Mouse (Mus musculus) limb, embryonic 10.5 days (tissue): ENCODE results near the gene Gipc3. TPM values are rescaled to one million over a fixed set of nuclear protein-coding genes. Genes with fewer than 3 reads are reported as not detected.

Source experiments
- DNase-seq: peaks from one replicate; pipeline ENCODE4 v3.0.0-alpha.2; 2017; ENCODE audit warnings: low spot score
- H3K27ac ChIP-seq: fragments of 300-500 bp; sonication (generic); 2 replicates; pipeline ENCODE4 v1.5.1; 2016; ENCODE audit warnings: mild to moderate bottlenecking
- H3K27me3 ChIP-seq: fragments of 300-500 bp; sonication (generic); 2 replicates; pipeline ENCODE4 v1.6.1; 2016; ENCODE audit warnings: low read depth, mild to moderate bottlenecking; ENCODE audit not compliant: poor library complexity, severe bottlenecking
- H3K36me3 ChIP-seq: fragments of 300-500 bp; sonication (generic); 2 replicates; pipeline ENCODE4 v1.6.1; 2016; ENCODE audit warnings: mild to moderate bottlenecking, moderate library complexity
- H3K4me1 ChIP-seq: fragments of 300-500 bp; sonication (generic); 2 replicates; pipeline ENCODE4 v1.6.1; 2016
- H3K4me3 ChIP-seq: fragments of 300-500 bp; sonication (generic); 2 replicates; pipeline ENCODE4 v1.5.1; 2016; ENCODE audit warnings: mild to moderate bottlenecking, moderate library complexity
- H3K9me3 ChIP-seq: fragments of 300-500 bp; sonication (generic); replicated peaks from 2 replicates; pipeline ENCODE4 v1.6.1; 2016; ENCODE audit warnings: mild to moderate bottlenecking
- WGBS: fragments of 180-500 bp; shearing (Covaris S2); methylation state at CpG from one replicate; pipeline ENCODE4 v1.1.7; 2016; 5-methylcytosine and 5-hydroxymethylcytosine counted together
- polyA plus RNA-seq: library from polyadenylated mRNA; unstranded; fragments of >200 nt; fragmentation: Nextera tagmentation; extraction: Ambion mirVana; gene quantifications from 2 replicates; pipeline ENCODE4 v1.2.1, GENCODE M21; 2016

Gipc3 gene
- polyA plus RNA-seq, 1 experiment from 2014 or later = 0.09 TPM

DNA sequence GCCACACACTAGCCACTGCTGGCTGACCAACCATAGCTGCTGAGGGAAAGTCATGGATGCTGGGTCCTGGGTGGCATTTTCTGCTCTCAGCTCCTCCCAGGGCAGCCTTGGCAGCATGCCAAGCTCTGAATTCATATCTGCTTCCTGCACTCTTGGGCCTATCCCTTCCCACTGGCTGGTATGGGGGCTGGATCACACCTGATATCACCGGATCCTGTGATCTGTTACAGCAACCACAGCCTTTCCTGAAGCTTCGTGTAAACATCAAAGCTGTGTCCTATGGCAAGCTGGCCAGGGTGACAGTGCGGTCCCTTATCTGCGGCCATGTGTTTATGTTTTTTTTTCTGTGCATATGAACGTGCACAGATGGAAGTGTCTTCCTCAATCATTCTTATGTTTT lies 39.0 kb upstream of the Gipc3 start:
- DNase-seq = no peak

DNA sequence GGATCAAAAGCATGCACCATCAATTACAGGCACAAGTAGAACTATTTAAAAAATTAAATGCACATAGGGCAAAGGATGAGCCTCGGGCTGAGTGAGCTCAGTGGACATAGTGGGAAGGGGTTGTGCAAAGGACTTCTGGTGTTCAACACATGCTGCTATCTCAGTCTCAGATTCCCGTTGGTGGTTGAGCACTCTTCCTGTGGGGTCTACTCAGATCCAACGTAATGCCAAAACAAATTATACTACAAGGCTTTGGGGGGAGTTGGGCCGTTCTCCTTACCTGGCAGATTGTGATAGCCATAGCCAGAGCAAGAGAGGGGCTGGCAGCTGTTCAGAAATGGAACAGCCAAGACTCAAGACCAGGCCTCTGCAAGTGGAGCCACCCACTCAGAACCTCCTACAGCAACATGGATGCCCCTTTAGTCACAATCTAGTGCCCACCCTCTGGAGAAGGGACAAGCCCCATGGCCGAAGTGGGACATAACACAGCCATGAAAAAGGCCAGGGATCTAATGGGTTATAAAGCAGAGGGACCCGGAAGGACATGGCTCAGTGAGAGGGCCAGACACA lies 36.8 kb upstream of the Gipc3 start:
- H3K36me3 ChIP-seq = peaks cover 21% of the 10 kb centered on the region
- no peaks in the 10 kb centered on the region for H3K9me3 ChIP-seq
- H3K4me1 ChIP-seq = peaks cover 27% of the 10 kb centered on the region
- H3K4me3 ChIP-seq = peak overlapping the region; percentile 83; the same call in 1 of the 2 replicates
- peak overlapping the region; percentile 16; the same call in 1 of the 2 replicates for H3K27ac ChIP-seq
- H3K27me3 ChIP-seq = no peaks in the 10 kb centered on the region
- DNase-seq = no peak
- WGBS = 93% methylated on average over 6 of the region's 6 CpGs

More for the DNA sequence above, 39.0 kb upstream of the Gipc3 start:
- Histone ChIP-seq H3K9me3 (no peaks in the 10 kb centered on the region), H3K4me1 (peaks cover 28% of the 10 kb centered on the region), H3K27ac (no peak overlapping the region), H3K4me3 (no peak overlapping the region), H3K27me3 (no peaks in the 10 kb centered on the region), H3K36me3 (peaks cover 14% of the 10 kb centered on the region)
- WGBS = 85% methylated on average over 5 of the region's 5 CpGs

DNA sequence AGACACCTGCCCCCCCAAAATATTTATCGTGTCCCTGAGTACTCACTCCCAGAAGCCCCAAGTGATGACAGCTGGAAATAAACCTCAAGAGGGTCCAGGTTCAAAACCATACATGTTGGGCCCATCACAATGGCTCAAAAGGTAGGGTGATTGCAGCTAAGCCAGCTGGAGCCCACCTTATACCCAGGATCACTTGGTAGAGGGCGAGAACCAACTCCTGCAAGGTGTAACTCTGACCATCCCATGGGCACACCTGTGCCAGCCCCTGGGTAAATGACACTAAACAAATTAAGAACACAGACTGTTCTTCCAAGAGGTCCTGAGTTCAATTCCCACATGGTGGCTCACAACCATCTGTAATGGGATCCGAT lies 36.1 kb upstream of the Gipc3 start:
- no peak for DNase-seq
- Histone ChIP-seq H3K27me3 (no peaks in the 10 kb centered on the region), H3K27ac (peak overlapping the region; percentile 96), H3K4me3 (peak overlapping the region; percentile 83), H3K4me1 (peaks cover 24% of the 10 kb centered on the region), H3K9me3 (no peaks in the 10 kb centered on the region), H3K36me3 (peaks cover 27% of the 10 kb centered on the region)
- 63% methylated on average over 3 of the region's 3 CpGs for WGBS

DNA sequence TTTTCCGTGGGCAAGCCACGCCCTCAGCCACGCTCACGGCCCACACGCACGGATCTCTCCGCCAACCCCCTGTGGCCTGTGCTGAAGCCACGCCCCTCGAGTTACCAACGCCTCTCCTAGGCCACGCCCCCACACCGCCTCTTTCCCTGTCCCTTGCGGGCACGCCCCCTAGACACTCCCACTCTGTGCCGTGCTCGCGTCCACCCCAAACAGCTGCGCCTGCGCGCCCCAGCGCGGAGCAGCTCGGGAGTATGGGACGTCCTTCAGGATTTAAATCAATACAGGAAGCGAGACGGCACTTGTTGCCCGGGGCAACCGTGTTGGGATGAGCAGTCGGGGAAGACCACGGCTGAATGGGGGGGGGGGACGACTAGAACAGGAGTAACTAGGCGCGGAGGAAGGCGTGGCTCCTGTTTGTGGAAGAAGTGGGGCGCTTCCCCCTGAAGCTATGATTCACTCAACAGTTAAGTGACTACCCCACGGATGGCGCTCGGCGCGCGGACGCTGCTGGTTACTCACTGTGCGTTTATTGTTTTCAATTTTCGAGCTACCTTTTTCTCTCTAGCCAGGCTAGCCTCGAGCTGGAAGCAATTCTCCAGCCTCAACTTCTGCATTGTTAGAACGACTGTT lies 35.6 kb upstream of the Gipc3 start:
- Histone ChIP-seq H3K9me3 (no peaks in the 10 kb centered on the region), H3K27ac (peak overlapping the region; percentile 96), H3K4me3 (peak overlapping the region; percentile 83), H3K27me3 (no peaks in the 10 kb centered on the region), H3K36me3 (peaks cover 32% of the 10 kb centered on the region), H3K4me1 (peaks cover 24% of the 10 kb centered on the region)
- under 1% methylated on average over 46 of the region's 46 CpGs for WGBS
- peak; percentile 100 for DNase-seq

DNA sequence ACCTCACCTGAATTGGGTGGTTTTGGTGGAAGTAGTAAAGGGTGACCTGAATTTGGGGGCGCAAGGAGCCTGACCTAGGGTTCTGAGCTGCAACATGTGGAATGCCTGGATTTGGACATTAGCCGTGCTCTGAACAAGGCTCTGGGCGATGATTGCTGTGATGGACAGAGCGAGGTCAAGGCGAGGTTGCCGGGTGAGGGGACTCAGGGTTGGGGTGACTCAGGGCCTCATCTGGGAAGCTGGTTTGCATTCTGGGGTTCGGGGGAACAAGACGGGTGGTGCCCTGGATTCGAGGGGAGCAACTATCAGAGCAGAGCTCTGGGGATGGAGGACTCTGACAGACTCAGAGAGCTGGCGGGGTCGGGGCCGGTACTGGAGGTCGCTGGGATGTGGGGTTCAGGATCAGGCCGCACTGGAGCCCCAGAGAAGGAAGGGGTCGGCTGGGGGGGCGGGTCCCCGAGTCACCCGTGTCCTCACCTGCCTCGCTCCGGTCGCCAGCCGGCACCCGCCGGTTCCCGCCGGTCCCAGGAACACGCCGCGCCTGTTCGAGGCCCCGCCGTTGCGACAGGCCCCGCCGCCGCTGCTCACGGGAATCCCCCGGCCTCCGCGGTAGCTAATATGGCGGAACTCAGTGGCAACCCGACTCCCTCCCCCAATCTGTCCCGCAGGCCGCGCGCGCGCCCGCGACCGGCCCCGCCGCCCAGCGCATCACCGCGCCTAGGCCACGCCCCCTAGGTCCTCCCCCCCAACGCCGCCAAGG lies 34.9 kb upstream of the Gipc3 start, which contains the start of gene Fzr1:
Fzr1 (minus strand) TSS at position 724 of the 760 bp plus-strand sequence.
- no peak for DNase-seq
- Histone ChIP-seq H3K4me1 (peaks cover 24% of the 10 kb centered on the region), H3K27ac (peak within 1 kb of the TSS; percentile 96), H3K36me3 (peaks cover 39% of the 10 kb centered on the region), H3K4me3 (peak within 1 kb of the TSS; percentile 83), H3K9me3 (no peaks in the 10 kb centered on the region), H3K27me3 (no peaks in the 10 kb centered on the region)
- WGBS = 2% methylated on average over 58 of the region's 59 CpGs

DNA sequence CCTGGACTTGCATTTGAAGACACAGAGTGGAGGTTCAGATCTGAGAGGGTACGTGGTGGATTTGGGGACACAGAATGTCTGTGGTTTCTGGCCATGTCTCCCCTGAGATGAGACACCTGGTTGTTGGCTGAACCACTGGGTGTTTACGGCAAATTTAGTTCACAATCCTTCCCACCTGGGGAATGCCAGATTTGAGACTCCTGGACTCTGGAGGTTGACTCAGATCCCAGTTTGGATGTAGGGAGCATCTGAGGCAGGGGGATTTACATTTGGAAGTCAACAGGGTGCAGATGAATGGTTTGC lies 34.2 kb upstream of the Gipc3 start:
- Histone ChIP-seq H3K4me3 (peak overlapping the region; percentile 83), H3K36me3 (peaks cover 46% of the 10 kb centered on the region), H3K27ac (peak overlapping the region; percentile 96), H3K4me1 (peaks cover 24% of the 10 kb centered on the region), H3K9me3 (no peaks in the 10 kb centered on the region), H3K27me3 (no peaks in the 10 kb centered on the region)
- no peak for DNase-seq
- 70% methylated on average over 2 of the region's 2 CpGs for WGBS

DNA sequence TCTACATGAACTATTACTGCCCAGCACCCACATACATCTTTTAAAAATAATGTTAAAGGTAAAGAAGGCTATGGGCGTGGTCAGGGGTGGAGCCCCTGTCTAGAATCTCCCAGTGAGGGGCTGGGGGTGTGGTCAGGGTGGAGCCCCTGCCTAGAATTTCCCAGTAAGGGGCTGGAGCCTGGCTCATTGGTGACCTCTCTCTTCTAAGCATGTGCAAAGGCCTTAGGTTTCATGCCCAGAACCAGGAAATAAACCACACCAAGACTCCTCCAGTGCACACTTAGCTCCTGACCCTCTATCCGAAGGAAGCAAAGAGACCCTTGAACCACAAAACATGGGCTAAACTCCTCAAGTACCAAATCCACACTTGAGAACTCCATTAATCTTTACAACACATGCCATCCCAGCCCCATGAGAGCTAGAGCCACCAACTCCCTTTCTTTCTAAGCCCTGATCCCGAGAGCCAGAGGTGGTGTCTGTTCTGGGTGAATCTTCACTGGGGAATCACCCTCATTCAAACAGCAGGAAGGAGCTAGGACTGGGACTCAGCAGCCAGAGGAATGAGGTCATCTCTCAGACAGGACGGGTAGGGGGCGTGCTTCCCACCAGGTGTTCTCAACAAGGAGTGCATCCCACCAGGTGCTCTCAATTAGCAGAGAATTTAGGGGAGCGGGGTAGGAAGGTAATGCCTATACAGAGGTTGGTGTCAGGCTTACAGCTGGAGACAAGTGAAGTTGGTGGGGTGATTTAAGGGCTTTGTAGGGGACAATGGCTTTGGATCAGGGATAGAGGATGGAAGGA lies 33.7 kb upstream of the Gipc3 start:
- WGBS = 44% methylated on average over 6 of the region's 6 CpGs
- no peak for DNase-seq

DNA sequence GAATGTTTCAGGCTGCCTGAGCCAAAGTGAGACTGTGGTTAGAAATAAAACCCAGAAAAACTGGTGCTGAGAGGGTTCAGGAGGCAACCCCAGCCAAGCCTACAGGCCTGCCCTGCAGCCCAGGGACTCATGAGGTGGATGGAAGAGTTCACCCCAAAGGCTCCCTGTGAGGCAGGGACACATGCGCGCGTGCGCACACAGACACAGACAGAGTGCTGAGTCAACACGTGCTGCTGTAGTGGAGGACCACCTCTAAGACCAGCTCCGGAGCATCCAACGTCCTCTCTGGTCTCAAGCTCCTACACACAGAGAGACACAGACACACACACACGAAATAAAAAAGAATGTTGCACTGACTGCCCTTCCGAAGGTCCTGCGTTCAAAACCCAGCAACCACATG lies 32.3 kb upstream of the Gipc3 start:
- Histone ChIP-seq H3K4me3 (0 out of 2 replicates have a peak overlapping the region, but pooled peaks have one; percentile 18), H3K27ac (no peak overlapping the region), H3K9me3 (no peaks in the 10 kb centered on the region), H3K36me3 (peaks cover 66% of the 10 kb centered on the region), H3K4me1 (peaks cover 24% of the 10 kb centered on the region), H3K27me3 (no peaks in the 10 kb centered on the region)
- WGBS = 96% methylated on average over 10 of the region's 10 CpGs
- no peak for DNase-seq

More for the DNA sequence above, 33.7 kb upstream of the Gipc3 start:
- Histone ChIP-seq H3K27me3 (no peaks in the 10 kb centered on the region), H3K36me3 (peaks cover 51% of the 10 kb centered on the region), H3K9me3 (no peaks in the 10 kb centered on the region), H3K4me1 (peaks cover 24% of the 10 kb centered on the region), H3K27ac (peak overlapping the region; percentile 96; the same call in 1 of the 2 replicates), H3K4me3 (peak overlapping the region; percentile 83)

DNA sequence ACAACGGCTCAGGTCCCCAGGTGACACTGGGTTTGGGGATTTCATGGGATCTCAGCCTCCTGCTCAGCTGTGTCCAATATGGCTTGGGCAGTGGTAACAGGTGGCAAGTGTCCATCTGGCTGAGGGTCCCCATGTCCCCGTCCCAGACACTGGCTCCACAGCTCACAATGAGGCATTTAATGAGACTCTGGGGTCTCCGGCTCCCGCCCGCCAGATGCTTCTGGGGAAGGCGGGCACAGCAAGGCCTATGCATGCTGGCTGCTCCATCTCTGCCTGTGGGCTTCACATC lies 24.1 kb upstream of the Gipc3 start:
- no peak for DNase-seq
- no peak overlapping the region for H3K4me3 ChIP-seq
- peaks cover 75% of the 10 kb centered on the region for H3K36me3 ChIP-seq
- 90% methylated on average over 6 of the region's 6 CpGs for WGBS
- H3K4me1 ChIP-seq = peaks cover 44% of the 10 kb centered on the region
- peaks cover 38% of the 10 kb centered on the region for H3K27me3 ChIP-seq
- H3K9me3 ChIP-seq = no peaks in the 10 kb centered on the region
- no peak overlapping the region for H3K27ac ChIP-seq

DNA sequence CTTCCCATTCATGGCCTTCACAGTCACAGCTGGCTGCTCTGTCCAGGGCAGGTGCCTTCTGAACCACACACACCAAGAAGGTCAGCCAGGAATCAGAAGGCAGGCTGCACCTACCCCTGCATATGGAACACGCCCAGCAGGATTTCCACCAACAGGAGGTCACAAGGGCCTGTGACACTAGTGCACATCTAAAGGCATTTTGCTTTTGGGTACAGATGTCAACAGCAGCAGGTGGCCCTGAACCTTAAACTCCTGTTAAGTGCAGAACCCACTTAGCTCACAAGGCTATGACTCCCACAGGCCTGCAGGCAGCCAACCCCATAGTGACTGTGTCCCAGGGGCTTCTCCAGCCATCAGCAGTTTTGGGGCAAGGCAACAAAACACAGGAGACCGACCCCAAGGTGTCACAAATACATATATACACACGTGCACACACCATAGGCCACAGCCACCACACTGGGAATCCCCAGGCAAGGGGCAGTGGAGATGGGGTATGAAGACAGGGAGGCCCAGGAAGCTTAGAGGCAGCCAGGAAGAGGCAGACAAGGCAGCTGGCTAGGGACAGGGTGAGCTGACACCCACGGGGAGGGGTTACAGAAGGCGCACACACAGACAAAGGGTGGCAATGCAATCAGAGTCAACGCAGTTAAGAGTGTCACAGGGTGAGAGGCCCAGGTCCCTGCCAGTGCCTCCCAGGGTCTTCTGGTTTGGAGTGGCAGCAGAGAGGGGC lies 23.6 kb upstream of the Gipc3 start:
- Histone ChIP-seq H3K27me3 (peaks cover 40% of the 10 kb centered on the region), H3K36me3 (peaks cover 75% of the 10 kb centered on the region), H3K4me1 (peaks cover 49% of the 10 kb centered on the region), H3K27ac (no peak overlapping the region), H3K4me3 (0 out of 2 replicates have a peak overlapping the region, but pooled peaks have one; percentile 2), H3K9me3 (no peaks in the 10 kb centered on the region)
- no peak for DNase-seq
- 83% methylated on average over 6 of the region's 6 CpGs for WGBS

DNA sequence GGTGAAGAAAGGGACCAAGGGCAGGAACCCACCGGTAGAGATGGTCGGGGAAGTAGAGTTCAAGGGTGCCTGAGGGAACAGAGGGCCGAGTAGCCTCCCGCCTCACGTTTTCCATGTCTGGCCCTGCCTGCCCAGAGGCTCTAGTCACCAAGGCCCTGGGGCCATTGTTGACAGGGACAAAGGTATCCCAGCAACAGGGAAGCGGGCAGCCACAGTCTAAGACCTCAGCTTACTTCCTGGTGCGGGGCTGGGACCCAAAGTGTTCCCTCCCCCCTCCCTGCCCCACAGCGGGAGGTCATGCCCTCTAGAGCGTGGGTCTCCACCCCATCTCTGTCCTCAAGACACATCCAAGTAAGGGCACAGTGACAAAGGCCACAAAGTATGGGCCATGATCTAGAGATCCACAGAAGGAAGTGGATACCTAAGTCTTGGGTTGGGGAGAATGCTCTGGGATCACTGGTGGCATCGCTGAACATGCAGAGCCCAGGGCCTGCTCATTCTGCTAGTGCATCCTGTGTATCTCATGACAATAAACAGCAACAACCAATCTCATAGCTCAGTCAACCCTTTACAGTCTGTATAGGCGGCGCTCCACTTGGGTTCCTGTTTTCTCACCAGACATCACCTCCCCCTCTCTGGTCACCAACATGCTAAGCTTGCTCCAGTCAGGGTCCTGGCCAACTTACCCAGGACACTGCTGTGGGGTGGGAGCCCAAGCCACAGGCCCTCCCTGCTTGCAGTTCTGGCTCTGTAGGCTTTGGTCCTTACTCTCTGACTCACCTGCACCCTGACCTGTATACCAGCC lies 22.8 kb upstream of the Gipc3 start, which contains the start of gene 4930404N11Rik:
4930404N11Rik (minus strand) TSS at position 145 of the 805 bp plus-strand sequence.
- Histone ChIP-seq H3K4me3 (peak within 1 kb of the TSS; percentile 47), H3K4me1 (peaks cover 56% of the 10 kb centered on the region), H3K27me3 (peaks cover 40% of the 10 kb centered on the region), H3K9me3 (no peaks in the 10 kb centered on the region), H3K36me3 (peaks cover 75% of the 10 kb centered on the region), H3K27ac (no peak within 1 kb of the TSS)
- WGBS = 29% methylated on average over 12 of the region's 12 CpGs
- DNase-seq = no peak
